In genomic region chr3:137891089-137891488, GRCm38 (mm10) we compare ENCODE assay signal across 19 mouse cellular contexts. TPM values are rescaled to one million over a fixed set of nuclear protein-coding genes. Genes with fewer than 3 reads are reported as not detected.
DNase-seq lines count a peak whose midpoint lies in the region; ATAC-seq and TF ChIP-seq lines count a peak whose summit lies in the region.
"Had no signal": no experiment of that assay in that cellular context is flagged by ENCODE, and none has a peak within 500 bp of the region (broad histone marks: within the 10 kb centered on the region; RNA-seq: fewer than 3 reads in every experiment).

No protein-coding gene starts in this region.

- H3K27ac ChIP-seq in lung, embryonic 14.5 days (ENCODE audit: low read depth) = no peak overlapping the region
- H3K27ac ChIP-seq: embryonic facial prominence, embryonic 10.5 days; forebrain, embryonic 13.5 days; heart, embryonic 15.5 days; hindbrain, embryonic 14.5 days had no signal

- no peak for TF ChIP-seq CTCF in lung, embryonic 14.5 days (IDR thresholded peaks at IDR 0.05; ENCODE audit: low read depth)

- no peaks in the 10 kb centered on the region for H3K27me3 ChIP-seq in lung, embryonic 14.5 days (ENCODE audit: insufficient read depth, low read length)
- no peaks in the 10 kb centered on the region for H3K27me3 ChIP-seq in megakaryocyte, embryonic 14.5 days (replicated peaks)
- H3K27me3 ChIP-seq: forebrain, embryonic 13.5 days; heart, embryonic 15.5 days had no signal

- no peak overlapping the region for H3K4me3 ChIP-seq in lung, embryonic 14.5 days (ENCODE audit: low read depth, low read length)
- H3K4me3 ChIP-seq in megakaryocyte, embryonic 14.5 days (replicated peaks) = peak overlapping the region; percentile 16
- H3K4me3 ChIP-seq: embryonic facial prominence, embryonic 10.5 days; forebrain, embryonic 13.5 days; heart, embryonic 15.5 days had no signal

- H3K36me3 ChIP-seq in lung, embryonic 14.5 days (ENCODE audit: insufficient read depth) = peaks cover 32% of the 10 kb centered on the region
- H3K36me3 ChIP-seq in megakaryocyte, embryonic 14.5 days (replicated peaks; ENCODE audit: low read length) = peaks cover 83% of the 10 kb centered on the region

- intact Hi-C loops in gastrocnemius, postnatal 14 days (cut with DNase I; ENCODE audit: low total_unique reads) = no loop called here

- H3K4me1 ChIP-seq in lung, embryonic 14.5 days (ENCODE audit: insufficient read depth) = no peaks in the 10 kb centered on the region
- H3K4me1 ChIP-seq in megakaryocyte, embryonic 14.5 days = peaks cover 42% of the 10 kb centered on the region
- H3K4me1 ChIP-seq: embryonic facial prominence, embryonic 10.5 days; heart, embryonic 15.5 days had no signal

- WGBS in lung, embryonic 14.5 days = 60% methylated on average over 3 of the region's 3 CpGs

- no peak overlapping the region for H3K9ac ChIP-seq in lung, embryonic 14.5 days
- H3K9ac ChIP-seq: forebrain, embryonic 13.5 days; forebrain, postnatal 0 days; heart, embryonic 15.5 days; hindbrain, embryonic 14.5 days had no signal

- DNase-seq in gastrocnemius, postnatal 14 days = peak; percentile 15
- DNase-seq in gastrocnemius, postnatal 4 days (ENCODE audit: low spot score in 2 of 2) = no peak
- peak; percentile 7 for DNase-seq in lung, embryonic 14.5 days
- DNase-seq in lung, postnatal 25 days (ENCODE audit: low spot score) = no peak
- no peak for DNase-seq in kidney, adult 18-20 months
- DNase-seq: adrenal gland, postnatal 14 days; cerebellum, adult 18-20 months; cerebellum, adult 9-11 months; forebrain, postnatal 0 days; gastrocnemius, postnatal 25 days; heart, adult 18-20 months; heart, postnatal 14 days had no signal

- H3K4me2 ChIP-seq in lung, embryonic 14.5 days = no peak overlapping the region
- H3K4me2 ChIP-seq: forebrain, embryonic 13.5 days; heart, embryonic 11.5 days; heart, embryonic 15.5 days; hindbrain, embryonic 14.5 days had no signal

- ATAC-seq in lung, embryonic 14.5 days (ENCODE audit: insufficient read depth) = no peak; the same call in 1 of the 2 replicates
- ATAC-seq in megakaryocyte, adult 5-6 weeks (ENCODE audit: poor library complexity, severe bottlenecking) = no peak
- ATAC-seq: forebrain, embryonic 13.5 days; forebrain, postnatal 0 days had no signal

- H3K9me3 ChIP-seq in lung, embryonic 14.5 days (ENCODE audit: low read depth, low read length) = no peaks in the 10 kb centered on the region
- peaks cover 8% of the 10 kb centered on the region; the same call in 1 of the 2 replicates for H3K9me3 ChIP-seq in megakaryocyte, embryonic 14.5 days
- H3K9me3 ChIP-seq: embryonic facial prominence, embryonic 10.5 days; heart, embryonic 15.5 days had no signal

RNA-seq across cellular contexts. Expression of gene Dnajb14, which starts 23.6 kb away (rescaled TPM):
- 1 to 10 TPM; 7.2 to 9.6 TPM for total RNA-seq in gastrocnemius, postnatal 14 days (2021)
- 10 to 100 TPM; 13.0 to 14.4 TPM for total RNA-seq in gastrocnemius, postnatal 4 days (2021)
- 12.8 and 15.5 TPM in 2 replicates for polyA plus RNA-seq in lung, embryonic 14.5 days (2014; fragmentation: Nextera tagmentation; extraction: Ambion mirVana)
- 0.76 and 2.5 TPM in 2 replicates for polyA plus RNA-seq in megakaryocyte, embryonic 14.5 days (2012; ENCODE audit: insufficient read depth, low replicate concordance)
- total RNA-seq in megakaryocyte, adult 5-6 weeks (2015) = 32.0 and 33.3 TPM in 2 replicates
- total RNA-seq in megakaryocyte, adult 5-6 weeks (2017) = 26.9 and 32.6 TPM in 2 replicates

RNA-seq across cellular contexts. Expression of gene H2afz, which starts 26.8 kb away (rescaled TPM):
- total RNA-seq in gastrocnemius, postnatal 14 days (2021) = 10 to 100 TPM; 87.8 to 95.7 TPM
- 100 to 1,000 TPM; 211 to 212 TPM for total RNA-seq in gastrocnemius, postnatal 4 days (2021)
- 2,590 and 2,710 TPM in 2 replicates for polyA plus RNA-seq in lung, embryonic 14.5 days (2014; fragmentation: Nextera tagmentation; extraction: Ambion mirVana)
- polyA plus RNA-seq in megakaryocyte, embryonic 14.5 days (2012; ENCODE audit: insufficient read depth, low replicate concordance) = 1,556 and 2,515 TPM in 2 replicates
- total RNA-seq in megakaryocyte, adult 5-6 weeks (2015) = 1,652 and 1,948 TPM in 2 replicates
- total RNA-seq in megakaryocyte, adult 5-6 weeks (2017) = 1,300 and 1,333 TPM in 2 replicates

RNA-seq across cellular contexts. Expression of gene Lamtor3, which starts 27.2 kb away (rescaled TPM):
- total RNA-seq in gastrocnemius, postnatal 14 days (2021) = 10 to 100 TPM; 47.3 to 51.2 TPM
- total RNA-seq in gastrocnemius, postnatal 4 days (2021) = 10 to 100 TPM; 55.8 to 59.8 TPM
- polyA plus RNA-seq in lung, embryonic 14.5 days (2014; fragmentation: Nextera tagmentation; extraction: Ambion mirVana) = 97.2 and 103 TPM in 2 replicates
- 5.9 and 25.2 TPM in 2 replicates for polyA plus RNA-seq in megakaryocyte, embryonic 14.5 days (2012; ENCODE audit: insufficient read depth, low replicate concordance)
- total RNA-seq in megakaryocyte, adult 5-6 weeks (2015) = 107 and 129 TPM in 2 replicates
- total RNA-seq in megakaryocyte, adult 5-6 weeks (2017) = 102 and 112 TPM in 2 replicates

Comparison
In these comparisons a context has a peak if more than half of its experiments do, and no peak if none do; other contexts are left out.
1. DNase-seq: peak in gastrocnemius, postnatal 14 days (single experiment) and lung, embryonic 14.5 days (single experiment); none in gastrocnemius, postnatal 4 days (0 of 2), lung, postnatal 25 days (single experiment) and kidney, adult 18-20 months (single experiment).
2. RNA of gene H2afz, which starts 26.8 kb away (total RNA-seq): 1,300 to 1,948 TPM in megakaryocyte, adult 5-6 weeks; 211 to 212 TPM in gastrocnemius, postnatal 4 days and 87.8 to 95.7 TPM in gastrocnemius, postnatal 14 days; every median in the first group is over 4 times any median in the second.